Mouse (Mus musculus) cerebral cortex, adult 2 months (tissue): Measurements from ENCODE around the gene Bend3.

Experiments used
- WGBS: fragments of 180-500 bp; shearing (Covaris S2); methylation state at CpG from one replicate; pipeline ENCODE4 v1.1.7; 2018; 5-methylcytosine and 5-hydroxymethylcytosine counted together

The Bend3 gene

DNA sequence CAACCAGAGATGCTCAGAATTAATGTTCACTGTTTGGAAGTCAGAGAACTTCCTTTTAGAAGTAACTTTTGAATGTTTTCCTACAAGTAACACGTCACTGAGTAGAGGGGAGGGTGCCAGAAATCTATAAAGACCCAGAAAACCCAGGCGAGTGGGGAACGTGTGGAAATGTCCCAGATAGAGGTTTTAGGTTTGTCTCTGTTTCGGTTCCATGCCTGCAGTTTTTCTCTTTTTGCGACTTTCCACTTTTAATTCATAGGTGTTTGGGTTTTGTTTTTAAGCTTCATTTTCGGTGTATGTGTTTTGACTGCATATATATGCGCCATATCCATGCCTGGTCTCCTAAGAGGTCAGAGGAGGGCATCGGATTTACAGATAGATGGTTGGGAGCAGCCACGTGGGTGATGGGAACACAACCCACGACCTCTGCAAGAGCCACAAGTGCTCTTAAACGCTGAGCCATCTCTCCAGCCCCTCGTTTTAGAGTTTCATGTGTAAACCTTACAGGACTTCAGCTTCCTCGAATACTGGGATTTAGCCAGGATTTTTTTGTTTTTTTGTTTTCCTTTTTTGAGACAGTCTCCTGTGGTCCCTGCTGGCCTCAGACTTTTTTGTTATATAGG lies 1.7 kb downstream of the Bend3 start:
- WGBS, result 19% methylated on average over 13 of the region's 13 CpGs

DNA sequence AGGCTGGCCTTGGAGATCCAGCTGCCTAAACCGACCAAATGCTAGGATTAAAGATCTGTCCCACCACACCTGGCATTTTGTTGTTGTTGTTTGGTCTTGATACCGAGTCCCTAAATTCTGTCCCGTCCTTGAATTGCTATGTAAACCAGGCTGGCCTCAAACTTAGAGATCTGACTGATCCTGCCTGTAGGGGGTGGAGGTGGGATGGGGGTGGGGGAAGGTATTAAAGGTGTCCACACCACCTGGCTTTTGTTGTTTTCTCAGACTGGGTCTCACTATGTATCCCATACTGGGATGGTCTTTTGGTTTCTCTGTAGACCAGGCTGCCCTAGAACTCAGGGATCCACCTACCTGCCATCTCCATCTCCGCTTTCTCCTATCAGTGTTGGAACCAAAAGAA lies 2.5 kb downstream of the Bend3 start:
- WGBS, result 71% methylated on average over 4 of the region's 4 CpGs

DNA sequence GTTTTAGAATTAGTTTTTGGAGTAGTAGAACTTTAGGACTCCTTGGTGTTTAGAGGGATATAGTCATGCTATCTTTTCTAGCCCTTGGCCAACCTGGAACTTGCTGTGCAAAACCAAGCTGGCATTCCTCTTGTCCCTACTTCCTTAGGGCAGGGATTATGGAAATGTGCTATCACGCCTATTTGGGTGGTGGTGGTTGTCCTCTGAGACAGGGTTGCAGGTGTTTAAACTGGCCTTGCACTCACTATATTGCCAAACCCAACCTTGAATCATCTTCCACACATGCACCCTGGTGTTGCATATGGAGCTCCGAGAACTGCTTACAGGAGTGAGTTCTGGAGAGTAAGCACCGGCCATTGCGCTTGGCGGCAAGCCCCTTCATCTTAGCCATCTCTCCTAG lies 3.4 kb downstream of the Bend3 start:
- WGBS, result 95% methylated on average over 5 of the region's 5 CpGs

DNA sequence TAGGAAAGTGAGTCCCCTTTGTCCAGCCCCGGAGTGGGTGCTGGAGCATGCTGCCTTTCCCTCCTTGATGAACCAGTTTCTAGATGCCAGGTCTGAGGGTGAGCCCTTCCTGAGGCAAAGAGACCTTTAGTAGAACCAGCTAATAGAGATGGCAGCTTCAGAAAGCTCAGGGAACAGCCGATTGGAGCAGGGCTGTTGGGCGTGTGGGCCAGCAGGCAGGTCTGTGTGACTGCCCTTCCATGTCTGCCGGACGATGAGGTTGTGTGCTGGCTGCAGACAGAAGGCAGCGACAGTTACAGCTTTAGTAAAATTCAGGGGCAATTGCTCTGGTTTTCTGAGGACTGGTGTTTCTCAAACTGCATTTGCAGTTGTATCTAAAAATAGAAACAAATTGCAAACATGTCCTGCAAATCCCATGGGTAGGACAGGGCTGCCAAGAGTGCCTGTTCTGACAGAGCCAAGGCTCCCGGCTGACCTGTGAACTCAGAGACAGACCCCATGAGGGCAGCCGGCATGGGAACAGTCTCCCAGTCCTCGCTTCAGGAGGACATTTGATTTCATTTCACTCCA lies 4.9 kb downstream of the Bend3 start:
- WGBS, result 46% methylated on average over 9 of the region's 9 CpGs

DNA sequence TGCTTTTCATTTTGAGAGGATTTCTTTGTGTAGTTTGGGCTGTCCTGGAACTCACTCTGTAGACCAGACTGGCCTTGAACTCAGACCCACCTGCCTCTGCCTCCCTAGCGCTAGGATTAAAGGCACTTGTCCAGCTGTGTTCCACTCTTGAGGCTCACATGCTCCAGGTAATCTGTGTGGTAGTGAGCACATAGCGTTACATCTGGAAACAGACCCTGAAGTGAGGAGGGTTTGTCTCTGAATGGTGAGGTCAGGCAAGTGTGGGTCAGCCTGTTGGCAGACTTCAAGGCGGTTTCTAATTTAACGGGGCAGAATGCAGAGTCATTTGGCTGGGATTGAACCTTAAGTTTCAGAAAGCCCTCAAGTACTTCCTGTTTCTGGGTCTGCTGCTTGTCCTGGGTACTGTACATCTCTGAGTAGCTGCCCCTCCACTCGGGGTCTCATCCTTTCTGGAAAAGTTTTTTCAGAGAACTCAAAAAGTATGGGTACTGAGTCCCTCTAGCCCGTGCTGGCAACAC lies 7.2 kb downstream of the Bend3 start:
- WGBS, result 82% methylated on average over 6 of the region's 6 CpGs

DNA sequence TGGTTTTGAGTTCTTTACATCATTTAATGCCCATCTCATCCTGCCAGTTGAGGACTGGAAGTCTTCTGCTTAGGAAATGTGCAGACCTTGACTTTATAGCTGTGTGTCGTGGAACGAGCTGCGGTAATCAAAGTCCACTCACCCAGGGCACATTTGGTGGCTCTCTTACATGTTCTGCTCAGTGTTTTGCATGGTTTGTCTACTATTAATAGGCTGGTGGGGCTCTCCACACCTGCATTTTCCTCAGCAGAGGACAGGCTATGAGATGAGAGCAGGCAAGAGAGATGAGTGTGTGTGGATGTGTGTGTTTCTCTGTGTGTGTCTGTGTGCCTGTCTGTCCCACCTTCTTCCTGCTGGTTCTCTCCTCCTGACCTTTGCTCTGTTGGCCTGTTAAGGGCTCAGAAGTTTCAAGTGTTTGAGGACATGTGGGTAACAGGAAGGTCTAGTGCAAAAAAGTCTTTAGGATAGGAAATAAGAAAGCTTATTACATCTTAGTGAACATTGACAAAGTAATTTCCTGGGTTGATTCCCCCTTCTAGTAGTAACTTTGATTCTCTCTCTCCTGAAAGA lies 8.9 kb downstream of the Bend3 start:
- 97% methylated on average over 3 of the region's 3 CpGs for WGBS

DNA sequence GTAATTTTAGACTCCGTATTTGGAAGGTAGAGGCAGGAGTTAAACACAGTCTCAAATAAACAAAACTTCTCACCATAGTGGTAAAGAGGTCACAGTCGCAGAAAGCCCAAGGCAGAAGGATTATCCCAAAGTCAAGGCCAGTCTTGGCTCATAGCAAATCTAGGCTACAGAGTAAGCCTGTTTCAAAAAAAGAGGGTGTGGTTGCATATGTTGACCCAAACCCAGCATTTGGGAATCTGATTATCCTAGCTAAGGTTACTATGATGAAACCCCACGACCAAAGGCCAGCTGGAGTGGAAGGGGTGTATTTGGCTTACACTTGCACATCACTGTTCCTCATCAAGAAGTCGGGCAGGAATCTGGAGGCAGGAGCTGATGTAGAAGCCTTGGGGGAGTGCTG lies 9.6 kb downstream of the Bend3 start:
- WGBS, result 94% methylated on average over 4 of the region's 4 CpGs

DNA sequence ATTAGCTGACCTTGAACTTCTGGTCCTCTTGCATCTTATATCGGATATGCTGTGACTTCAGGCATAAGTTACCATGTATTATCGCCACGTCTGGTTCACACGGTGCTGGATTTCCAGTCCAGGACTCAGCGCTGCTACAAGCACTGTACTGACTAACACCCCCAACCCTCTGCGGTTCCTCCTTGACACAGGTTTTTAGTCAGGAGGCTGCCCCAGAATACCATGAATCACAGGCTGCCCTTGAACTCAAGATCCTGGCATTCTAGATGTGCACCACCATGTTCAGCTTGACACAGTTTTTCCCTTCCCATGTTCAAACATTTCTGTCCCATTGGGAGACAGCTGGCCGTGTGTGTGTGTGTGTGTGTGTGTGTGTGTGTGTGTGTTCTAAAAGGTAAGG lies 10.5 kb downstream of the Bend3 start:
- WGBS, result 91% methylated on average over 7 of the region's 7 CpGs

DNA sequence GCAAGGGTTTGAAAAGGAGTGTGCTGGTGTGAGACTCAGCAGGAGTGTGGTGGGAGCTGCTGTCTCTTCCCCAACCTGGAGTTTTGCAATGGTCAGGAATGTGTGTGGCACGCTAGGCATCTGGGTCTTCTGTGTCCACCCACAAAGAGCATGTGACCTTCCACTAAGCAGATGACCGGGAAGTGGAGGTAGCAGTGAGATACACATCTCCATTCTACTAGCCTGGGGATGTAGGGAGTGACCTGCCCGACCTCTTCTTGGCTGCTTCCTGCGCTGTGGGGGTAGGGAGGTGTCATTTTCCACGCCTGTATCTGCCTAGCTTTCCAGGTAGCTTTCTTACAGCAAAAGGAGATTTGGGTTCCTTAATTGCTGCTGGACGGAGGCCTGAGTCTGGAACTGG lies 10.9 kb downstream of the Bend3 start:
- WGBS, result 69% methylated on average over 6 of the region's 6 CpGs

DNA sequence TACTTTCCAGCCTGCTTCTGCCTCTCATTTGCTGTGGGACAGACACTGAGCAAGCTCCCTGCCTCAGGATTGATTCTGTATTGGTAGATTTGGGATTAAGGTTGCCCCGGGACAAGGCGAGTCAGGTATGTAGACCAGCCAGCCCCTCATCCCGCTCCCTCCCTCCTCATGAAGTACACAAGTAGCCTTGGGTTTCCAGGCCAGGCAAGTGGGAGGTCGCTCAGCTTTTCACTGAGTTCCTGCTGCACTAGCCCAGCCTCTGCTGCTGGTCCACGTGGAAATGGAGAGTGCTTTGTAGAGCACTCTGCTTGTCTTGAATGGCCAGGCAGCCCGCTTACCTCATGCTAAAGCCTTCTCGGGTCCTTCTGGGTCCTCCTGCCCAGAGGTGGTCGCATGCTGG lies 11.4 kb downstream of the Bend3 start:
- 80% methylated on average over 8 of the region's 8 CpGs for WGBS

DNA sequence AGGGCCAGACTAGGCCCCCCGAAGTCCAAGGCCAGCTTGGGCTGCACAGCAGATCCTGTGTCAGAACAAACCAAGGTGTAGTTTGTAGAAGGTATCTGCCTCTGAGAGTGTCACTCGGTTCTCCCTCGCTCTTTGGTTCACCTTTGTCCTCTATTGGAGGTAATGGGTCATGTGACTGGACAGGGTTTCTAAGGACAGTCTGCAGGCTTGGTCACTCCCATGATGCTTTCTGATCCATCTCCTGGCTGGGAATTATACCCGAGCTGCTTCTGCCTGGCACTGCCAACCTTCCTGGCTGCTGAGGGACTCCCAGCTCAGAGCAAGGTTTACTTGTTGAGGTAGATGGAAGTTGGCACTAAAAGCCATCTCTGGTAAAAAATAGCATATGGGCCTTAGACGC lies 12.2 kb downstream of the Bend3 start:
- 81% methylated on average over 5 of the region's 5 CpGs for WGBS

DNA sequence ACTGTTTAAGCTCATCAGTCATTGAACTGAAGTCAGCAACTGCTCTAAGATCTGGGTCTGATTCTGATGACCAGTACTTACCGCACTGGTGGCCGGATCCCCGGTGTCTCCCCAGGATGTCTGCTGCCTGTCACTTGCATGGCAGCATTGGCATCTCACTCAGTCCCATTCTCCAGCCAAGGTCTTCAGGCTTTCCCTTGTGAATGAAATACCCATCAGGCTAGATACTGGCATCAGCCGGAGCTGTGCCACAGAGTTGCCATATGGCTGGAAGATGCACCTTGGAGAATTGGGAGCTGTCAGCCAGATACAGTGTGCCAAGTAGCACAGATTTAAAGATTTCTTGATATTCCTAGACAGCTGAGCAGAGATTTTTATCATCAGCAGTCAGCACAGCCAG lies 24.0 kb downstream of the Bend3 start:
- 78% methylated on average over 4 of the region's 4 CpGs for WGBS

DNA sequence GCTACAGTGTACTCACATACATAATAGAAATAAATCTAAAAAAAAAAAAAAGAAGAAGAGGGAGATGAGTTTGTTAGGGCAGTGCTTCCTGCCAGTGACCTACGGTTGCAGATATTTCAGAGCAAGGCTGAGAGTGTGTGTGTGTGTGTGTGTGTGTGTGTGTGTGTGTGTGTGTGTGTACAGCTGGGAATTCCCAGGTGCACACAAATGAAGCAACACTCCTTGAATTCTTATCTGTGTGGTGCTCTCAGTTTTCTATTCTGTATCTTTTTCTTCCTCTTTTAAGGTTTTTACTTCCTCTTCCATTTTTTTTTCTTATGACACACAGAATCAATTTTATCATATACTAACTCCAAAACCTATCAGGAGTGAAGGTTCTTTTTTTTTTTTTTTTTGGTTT lies 25.7 kb downstream of the Bend3 start:
- 89% methylated on average over 1 of the region's 1 CpGs for WGBS

DNA sequence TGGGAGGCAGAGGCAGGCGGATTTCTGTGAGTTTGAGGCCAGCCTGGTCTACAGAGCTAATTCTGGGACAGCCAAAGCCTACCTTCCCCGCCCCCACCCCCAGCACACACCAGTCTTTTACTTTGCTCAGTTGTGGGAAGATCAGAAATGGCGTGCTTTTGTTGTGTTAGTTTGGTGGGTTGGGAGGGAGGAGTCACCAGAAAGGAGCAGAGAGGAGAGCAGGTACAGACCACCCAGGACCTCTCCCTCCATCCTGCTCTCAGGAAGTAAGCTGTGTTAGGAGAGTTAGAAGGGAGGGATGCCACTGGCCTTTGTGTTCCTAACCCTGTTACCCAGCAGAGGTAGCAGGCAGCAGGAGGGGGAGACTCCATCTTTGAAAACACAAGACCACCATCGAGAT lies 28.4 kb downstream of the Bend3 start:
- 79% methylated on average over 4 of the region's 4 CpGs for WGBS

DNA sequence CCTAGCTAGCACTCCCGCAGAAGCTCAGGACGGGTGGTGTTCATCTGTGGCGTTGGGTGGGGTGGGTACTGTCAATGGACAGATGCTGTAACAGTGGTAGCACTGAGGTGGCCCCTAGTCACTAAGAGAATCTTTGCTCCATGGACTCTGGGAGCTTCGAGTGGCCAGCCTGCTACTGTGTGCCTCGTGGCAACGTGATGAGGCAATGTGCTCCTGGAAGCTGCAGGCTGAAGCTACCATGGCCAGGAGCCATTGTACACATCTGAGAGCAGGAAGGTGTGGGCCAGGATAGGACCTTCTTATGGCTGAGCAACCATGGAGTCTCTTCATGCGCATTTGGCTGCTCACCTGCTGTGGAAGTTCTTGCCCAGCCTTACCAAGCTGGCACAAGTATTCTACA lies 30.6 kb downstream of the Bend3 start:
- 95% methylated on average over 7 of the region's 7 CpGs for WGBS

DNA sequence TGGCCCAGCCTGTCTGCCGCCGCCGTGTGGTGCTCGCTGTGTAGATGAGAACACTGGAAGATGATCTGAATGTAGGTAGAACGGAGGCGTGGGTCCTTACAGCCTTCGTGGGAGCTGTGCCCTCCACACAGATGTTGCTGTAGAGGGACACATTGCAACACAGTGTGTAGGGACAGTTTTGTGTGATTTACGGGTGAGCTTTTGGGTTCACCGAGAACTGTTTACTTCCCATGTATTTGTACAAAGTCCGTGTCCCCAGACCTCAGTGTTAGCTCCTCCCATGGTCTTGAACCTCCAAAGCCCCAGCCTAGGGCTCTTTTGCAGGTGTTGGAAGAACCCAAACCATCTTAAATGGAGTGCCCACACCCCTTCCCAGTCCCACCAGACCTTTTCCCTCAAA lies 34.3 kb downstream of the Bend3 start:
- WGBS, result 96% methylated on average over 10 of the region's 10 CpGs

DNA sequence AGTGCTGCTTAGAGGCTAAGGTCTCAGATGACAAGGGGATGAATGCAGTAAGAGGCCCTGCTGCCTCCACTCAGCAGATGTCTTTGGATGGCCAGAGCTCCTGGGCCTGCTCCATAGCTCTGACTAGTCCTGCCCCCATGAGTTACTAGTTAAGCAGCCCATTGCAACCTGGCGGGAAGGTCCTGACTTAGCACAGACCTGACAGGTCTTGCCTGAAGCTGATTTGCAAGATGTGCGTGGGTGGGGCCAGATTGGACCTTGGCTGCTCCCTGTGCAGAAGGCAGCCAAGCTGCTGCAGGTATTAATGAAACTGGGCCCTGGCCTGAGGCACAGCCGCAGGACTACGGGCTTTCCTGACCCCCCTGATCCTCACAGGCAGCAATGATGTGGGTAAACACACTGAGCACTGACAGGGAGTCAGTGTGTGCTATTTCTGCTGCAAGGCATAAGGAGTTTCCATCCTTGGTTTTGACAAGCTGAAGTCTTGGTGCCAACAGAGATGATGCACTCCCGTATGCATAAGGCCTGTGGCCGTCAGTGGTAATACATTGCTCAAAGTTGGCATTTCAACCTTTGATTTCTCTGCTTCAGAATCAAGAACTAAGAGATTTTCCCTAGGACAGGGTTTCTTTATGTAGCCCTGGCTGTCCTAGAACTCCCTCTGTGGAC lies 38.5 kb downstream of the Bend3 start:
- 63% methylated on average over 6 of the region's 6 CpGs for WGBS

DNA sequence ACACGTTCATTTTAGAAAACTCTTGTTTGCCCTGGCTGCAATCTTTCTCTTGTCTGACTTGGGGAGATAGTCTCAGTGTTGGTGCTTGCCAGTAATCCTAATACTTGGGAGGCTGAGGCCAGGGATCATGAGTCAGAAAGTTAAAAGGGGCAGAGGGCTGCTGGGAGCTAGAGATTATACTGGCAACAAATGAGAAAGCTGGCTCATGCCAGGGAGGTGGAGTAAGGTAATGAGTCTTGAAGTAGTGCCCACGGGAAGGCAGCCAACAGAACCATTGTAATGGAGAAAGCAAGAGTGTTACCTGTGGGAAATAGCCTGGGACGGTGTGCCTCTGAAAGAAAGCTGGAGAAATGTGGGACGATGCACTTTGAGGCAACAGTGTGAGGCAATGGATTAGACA lies 39.2 kb downstream of the Bend3 start:
- 70% methylated on average over 4 of the region's 4 CpGs for WGBS

DNA sequence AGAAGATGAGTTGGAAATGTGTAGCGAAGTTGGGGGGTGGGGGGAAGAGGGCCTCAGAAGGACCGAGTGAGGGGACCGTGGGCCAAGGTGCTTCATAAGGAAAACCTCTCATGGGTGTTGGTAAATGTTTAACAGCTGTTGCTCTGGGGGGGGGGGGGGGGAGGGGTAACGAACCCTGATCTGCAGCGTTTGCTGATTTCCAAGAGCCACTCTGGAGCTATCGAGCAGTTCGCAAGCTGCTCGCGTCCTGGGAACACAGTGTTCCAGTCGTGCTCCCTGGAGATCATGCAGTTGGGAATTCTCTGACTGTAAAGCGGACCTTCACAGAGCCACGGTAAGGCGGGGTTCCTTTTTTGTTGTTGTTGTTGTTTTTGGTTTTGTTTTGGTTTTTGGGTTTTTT lies 39.7 kb downstream of the Bend3 start:
- WGBS, result 84% methylated on average over 13 of the region's 13 CpGs

DNA sequence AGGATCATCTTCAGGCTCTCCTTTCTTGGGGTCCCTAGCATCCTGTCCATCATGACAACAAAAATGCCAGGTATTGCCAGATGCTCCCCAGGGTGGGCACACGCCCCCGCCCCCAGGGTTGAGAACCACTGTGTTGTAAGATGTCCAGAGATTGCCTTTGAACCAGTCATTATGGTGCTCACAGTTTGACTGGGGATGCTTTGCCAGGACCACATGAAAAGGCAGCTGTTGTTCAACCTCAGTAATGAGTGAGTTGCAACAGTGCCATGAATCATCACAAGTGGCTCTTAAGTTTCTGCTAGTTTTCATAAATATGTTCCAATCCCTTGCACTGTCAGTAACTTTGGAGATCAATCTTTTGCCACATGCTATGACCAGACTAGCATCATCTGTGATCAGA lies 41.3 kb downstream of the Bend3 start:
- whole genome bisulfite sequencing, result 99% methylated on average over 2 of the region's 2 CpGs

DNA sequence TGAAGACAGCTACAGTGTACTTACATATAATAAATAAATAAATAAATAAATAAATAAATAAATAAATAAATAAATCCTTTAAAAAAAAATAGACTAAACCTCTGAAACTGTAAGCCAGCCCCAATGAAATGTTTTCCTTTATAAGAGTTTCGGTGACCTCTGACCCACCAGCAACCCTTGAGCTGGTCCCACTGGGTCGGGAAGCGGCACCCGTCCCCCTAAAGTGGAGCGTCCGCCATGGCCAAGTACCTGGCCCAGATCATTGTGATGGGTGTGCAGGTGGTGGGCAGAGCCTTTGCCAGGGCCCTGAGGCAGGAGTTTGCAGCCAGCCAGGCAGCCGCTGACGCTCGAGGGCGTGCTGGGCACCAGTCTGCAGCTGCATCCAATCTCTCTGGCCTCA lies 45.3 kb downstream of the Bend3 start, which contains the start of gene Gm9803:
Gene Gm9803 (plus strand): TSS at position 154 of the 400 bp plus-strand sequence.
- 96% methylated on average over 10 of the region's 10 CpGs for WGBS

DNA sequence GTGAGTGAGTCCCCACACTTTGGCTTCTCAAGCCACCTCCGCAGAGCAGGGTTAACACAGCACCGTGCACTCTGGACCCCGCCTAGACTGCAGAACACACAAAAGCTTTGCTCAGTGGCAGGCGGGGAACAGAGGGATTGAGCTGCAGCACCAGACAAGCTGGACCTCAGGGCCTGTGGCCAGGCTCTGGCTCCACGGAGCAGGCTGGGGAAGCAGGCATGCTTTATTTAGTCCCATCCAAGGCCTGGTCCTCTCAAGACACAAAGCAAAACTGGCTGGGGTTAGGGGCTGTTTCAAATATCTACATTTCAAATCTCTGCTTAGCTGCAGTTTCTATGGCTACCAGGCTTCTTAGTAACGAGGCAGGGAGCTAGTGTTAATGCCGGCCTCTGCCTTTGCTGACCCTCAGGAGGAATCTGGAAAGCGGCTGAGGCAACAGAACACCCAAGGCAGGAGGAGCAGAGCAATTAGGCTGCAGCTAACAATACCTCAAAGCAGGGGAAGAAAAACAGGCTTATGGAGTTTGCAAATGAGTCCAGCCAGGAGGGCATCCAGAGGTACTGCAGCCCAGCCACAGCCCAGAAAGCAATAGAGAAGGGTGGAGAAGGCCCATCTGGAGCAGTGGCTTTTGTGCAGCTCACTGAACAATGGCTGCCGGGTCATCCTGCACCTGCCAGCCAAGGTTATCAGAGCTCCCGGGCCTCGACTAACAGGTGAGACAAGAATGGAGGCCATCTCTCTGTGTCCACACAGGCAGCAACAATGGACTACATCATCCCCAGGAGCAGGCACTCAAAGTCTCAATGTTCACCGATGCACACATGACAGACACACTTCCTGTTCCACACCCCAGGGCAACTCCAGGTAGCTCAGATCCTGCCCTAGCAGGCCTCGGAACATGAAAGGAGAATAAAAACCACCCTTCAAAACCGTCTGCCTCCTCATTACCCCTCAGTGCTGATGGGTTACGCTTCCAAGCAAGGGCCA lies 48.9 kb downstream of the Bend3 start:
- 43% methylated on average over 15 of the region's 15 CpGs for WGBS
